Mouse (Mus musculus) testis, postnatal 14 days (tissue): ENCODE results near the gene Sftpd.
A peak's percentile ranks its signal among the peaks of the same experiment; 100 is the strongest.

Experiments used
- DNase-seq: peaks from one replicate; pipeline ENCODE4 v3.0.0; 2021; ENCODE audit warnings: low spot score

Gene Sftpd

DNA sequence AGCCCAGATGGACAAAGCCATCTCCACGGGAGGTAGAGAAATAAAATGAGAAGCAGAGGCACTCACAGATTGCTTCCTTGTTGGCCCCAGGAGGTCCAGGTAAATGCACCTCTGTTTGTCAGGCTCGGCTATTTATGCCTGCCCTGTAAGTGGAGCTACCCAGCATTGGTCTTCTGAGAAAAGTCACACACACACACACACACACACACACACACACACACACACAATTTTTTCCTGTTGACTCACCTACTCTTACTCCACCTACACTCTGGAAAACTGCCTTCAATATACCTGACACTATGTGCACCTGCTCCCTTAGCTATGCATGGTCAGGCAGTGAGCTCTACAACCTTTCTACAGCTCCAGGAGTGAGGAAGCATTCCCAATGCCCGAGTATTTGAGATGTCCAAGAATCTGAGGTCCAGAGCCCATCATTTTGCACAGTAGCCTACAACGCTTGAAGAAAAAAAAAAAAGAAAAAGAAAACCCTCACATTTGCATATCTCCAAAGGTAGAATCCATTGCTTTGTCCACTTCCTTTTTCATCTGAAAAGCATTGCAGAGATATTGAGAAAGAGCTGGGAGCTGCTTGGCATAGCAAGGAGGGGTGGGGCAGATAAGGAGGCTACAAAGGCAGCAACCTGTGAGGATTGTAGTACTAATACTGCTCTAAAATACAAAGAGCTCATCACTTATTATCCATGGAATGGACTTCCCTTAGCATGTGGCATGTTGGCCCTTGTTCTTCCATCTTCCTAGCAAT is at the start of gene Sftpd:
Gene Sftpd (minus strand): TSS at position 91 of the 763 bp plus-strand sequence.
- no peak for DNase-seq

- no peak for DNase-seq
These were observed 13.2 kb upstream of the Sftpd start for GRCm38 (mm10) chr14:41198037-41198730.

- no peak for DNase-seq
These were observed 4.5 kb upstream of the Sftpd start for GRCm38 (mm10) chr14:41189496-41189895.

GRCm38 (mm10) chr14:41174802-41175201 is 10.1 kb downstream of the Sftpd start:
- DNase-seq = no peak

DNA sequence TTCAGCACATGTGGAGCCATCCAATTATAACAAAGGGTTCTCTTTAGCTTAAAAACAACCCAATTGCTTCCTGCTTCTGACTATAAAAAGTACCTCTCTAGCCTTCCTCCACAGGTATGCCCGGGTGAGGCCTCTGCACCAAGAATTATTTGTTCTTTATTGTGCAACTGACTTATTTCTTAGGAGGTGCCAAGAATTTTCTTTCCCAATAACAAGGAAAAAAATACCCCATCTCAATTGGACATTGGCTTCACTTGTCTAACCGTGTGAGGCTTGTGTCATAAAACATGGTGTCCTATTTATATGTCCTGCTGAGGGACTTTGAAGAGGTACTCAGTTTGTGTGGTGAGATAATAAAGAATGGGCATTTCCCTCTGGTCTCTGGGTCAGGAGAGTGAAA is 14.4 kb downstream of the Sftpd start:
- DNase-seq = no peak

DNA sequence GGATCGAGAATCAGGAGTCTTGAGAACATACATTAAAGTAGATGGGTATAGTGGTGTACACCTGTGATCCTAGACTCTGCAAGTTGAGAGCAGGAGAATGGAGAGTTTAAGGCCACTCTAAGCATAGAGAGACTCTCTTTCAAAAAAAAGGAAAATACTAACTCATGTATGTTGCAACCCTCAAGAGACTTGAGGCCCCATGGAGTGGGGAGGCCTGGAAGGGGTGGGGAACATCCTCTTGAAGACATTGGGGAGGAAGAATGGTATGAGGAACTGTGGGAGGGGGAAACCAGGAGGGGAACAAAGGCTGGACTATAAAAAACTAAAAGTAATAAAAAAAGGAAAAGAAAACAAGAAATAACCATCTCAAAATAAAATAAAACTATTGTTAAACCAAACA is 16.4 kb downstream of the Sftpd start:
- DNase-seq = no peak

DNA sequence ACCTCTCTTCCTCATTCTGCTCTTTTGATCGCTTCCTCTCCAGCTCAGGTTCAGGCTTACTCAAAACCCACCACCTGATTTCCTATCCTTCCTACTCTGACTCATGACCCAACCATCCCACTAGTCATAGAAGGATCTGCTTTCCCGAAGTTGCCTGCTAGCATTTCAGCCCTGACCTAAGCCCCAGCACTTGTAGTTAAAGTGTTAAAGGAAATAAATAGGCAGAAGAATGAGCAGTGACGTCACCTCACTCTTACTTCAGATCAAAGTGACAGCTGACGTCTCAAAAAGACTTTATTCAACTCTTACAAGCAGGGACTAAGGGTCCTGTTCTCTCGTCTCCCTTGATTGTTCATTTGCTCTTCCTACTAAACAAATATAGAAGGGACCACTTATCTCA is 17.7 kb downstream of the Sftpd start:
- no peak for DNase-seq

- peak; percentile 8 for DNase-seq
These were observed 22.3 kb downstream of the Sftpd start for GRCm38 (mm10) chr14:41162663-41163062.

DNA sequence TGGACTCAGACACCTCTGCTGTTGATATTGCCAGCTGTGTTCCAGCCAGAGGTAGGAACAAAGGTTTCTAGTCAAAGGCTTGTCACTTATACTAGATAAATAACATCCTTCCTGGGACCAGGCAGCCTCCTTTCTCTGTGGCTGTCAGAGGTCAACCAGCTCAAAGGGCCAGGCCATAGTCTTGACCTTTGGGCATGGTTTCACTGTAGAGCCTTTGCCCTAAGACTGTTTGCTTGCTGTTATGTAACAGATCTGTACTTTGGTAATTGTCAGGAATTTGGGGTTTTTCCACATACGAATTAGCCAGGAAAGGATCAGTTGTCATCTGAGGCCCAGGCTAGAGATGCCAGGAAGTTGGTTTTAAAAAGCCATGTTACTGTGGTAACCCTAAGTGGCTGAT is 24.2 kb downstream of the Sftpd start:
- DNase-seq = no peak

DNA sequence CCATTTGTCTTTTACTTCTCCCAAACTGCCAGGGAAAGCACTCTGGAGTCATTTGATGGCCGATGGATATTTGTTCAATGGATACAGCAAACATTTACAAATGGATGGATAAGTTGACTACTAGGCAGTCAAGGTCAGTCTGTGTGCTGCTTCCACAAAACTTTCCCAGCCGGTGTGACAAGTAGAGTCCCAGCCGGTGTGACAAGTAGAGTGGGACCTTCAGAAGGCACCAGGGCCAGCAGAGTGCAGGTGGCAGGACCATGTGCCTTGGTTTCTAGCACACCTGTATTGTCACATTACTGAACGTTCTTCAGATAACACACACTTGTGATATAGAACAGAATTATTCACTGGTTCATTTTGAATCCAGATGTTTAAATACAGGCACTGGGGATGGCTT is 24.9 kb downstream of the Sftpd start:
- no peak for DNase-seq

GRCm38 (mm10) chr14:41151220-41151898 is 33.6 kb downstream of the Sftpd start, which contains the start of gene Mbl1:
TSS of gene Mbl1 (plus strand) at chr14:41151458.
- DNase-seq = no peak

DNA sequence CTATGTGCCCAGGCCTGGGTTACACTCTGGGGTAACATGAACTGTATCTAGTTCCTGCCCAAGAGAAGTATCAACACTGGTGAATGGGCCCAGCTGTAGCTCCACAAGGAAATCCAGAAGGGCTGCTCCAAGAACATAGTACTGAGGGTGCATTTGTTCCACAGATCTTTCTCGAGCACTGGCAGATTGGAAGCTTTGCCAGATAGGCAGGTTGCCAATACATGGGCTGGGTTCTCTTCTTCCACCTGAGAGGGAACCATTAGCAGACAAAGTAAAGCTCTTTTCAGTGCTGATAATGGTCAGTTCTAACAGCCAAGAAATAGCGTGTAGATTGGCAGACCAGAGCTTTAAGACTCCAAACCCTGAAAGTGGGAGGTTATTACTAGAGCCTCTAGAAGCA is 37.6 kb downstream of the Sftpd start:
- no peak for DNase-seq

- DNase-seq = no peak
These were observed 38.0 kb downstream of the Sftpd start for GRCm38 (mm10) chr14:41146922-41147321.

- DNase-seq = no peak
These were observed 38.9 kb downstream of the Sftpd start for GRCm38 (mm10) chr14:41146035-41146434.

DNA sequence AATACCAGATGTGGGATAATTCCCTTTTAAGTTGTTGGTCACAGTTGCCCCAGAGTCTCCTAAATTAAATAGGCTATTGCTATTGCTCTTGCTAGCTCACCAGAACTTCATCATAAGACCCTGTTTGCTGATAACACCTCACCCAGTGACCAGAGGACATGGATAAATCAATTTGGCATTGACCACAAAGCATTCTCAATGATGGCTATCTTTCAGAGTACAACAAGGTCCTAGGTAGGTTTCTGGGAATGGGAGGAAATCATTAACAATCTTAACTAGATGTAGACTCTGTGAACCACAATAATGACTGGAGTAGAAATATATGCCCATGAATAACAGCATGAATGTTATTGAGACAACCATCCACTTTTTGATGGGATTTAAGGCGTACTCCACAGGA is 44.3 kb downstream of the Sftpd start:
- no peak for DNase-seq

DNA sequence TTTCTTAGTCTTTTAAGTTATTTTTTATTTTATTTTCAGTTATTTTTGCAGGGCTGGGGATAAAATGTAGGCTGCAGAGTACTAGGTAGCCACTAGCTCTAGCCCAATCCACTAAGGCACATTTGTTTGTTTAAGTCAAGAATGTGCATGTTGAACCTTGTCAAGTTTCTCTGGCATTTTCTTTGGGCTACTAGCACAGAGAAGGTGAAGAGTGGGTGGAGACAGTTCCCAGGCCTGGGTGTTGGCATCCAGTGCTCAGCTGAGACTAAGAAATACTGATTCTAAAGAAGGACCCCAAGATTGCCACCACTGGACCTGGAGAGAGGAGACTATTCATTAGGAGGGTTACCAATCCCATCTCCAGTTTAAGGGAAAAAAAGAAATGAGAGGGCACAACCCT is 47.9 kb downstream of the Sftpd start:
- no peak for DNase-seq

DNA sequence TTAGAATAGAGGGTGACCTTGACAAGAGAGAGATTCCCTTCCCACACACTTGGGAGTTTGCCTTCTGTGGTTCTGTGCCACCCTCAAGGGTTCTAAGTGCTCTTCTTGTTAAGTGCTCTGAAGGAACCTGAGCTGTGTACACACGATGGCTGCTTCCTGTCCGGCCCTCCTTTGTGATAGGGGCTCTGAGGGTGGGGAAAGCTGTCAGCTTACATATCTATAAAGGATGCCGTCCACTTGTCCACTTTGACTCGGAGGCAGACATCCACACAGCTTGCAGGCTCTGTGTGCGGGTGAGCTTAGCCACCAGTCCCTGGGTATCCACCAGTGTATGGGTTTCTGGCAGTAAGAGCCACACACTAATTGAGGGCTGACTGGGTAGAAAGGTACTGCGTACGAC is 53.4 kb downstream of the Sftpd start, which contains the start of gene Sftpa1:
Gene Sftpa1 (plus strand): TSS at position 243 of the 400 bp plus-strand sequence.
- no peak for DNase-seq

DNA sequence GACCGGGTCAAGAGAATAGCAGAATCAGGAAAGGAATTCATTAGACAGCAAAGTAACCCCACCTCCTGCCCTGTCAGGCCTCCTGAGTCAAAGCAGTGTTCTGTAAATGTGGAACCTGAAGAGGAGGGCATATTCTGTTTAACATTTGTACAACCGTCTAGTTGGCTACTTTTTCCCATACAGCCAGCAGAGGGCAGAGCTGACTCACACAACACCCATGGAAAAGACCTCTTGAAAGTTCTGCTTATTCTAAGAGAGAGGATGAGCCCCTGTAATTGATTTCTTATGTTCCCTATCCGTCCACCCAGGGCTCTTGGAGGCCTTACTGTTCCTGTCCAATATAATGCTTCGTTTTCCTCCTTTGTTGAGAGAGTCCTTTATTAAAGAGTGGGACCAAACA is 57.0 kb downstream of the Sftpd start:
- DNase-seq = no peak

DNA sequence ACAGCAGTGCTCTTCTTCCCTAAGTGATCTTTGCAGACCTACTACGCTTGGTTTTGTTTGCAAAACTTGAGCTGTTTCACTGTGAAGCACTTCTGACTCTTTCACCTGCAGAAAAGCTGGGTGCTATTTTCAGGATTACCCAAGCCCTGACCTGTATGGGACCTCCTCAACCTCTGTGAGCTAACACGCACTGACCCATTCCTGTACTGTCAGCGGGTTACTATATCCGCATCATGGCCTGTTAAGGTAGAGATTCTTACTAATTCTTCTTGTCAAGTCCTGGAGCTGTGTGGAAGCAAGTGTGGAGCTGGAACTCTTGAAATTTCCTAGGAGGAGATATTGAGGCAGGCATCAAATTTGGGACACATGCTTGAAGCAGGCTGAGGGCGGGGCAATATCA is 60.3 kb downstream of the Sftpd start:
- DNase-seq = no peak
